24 mouse cellular contexts compared by ENCODE assay signal in genomic region chr12:116601395-116601794, GRCm38 (mm10).
DNase-seq lines count a peak whose midpoint lies in the region; ATAC-seq and TF ChIP-seq lines count a peak whose summit lies in the region.
"Had no signal": no experiment of that assay in that cellular context is flagged by ENCODE, and none has a peak within 500 bp of the region (broad histone marks: within the 10 kb centered on the region; RNA-seq: fewer than 3 reads in every experiment).

No protein-coding gene starts in this region.

- H3K9me3 ChIP-seq in forebrain, postnatal 0 days (ENCODE audit: low read length), result no peaks in the 10 kb centered on the region
- H3K9me3 ChIP-seq in forebrain, embryonic 10.5 days, result no peaks in the 10 kb centered on the region
- H3K9me3 ChIP-seq in MEL (replicated peaks; ENCODE audit: insufficient read depth, low read length), result no peaks in the 10 kb centered on the region

- no peaks in the 10 kb centered on the region for H3K27me3 ChIP-seq in forebrain, postnatal 0 days (ENCODE audit: insufficient read depth, low read length)
- H3K27me3 ChIP-seq in forebrain, embryonic 10.5 days (ENCODE audit: poor library complexity, severe bottlenecking), result no peaks in the 10 kb centered on the region
- H3K27me3 ChIP-seq in MEL (ENCODE audit: control insufficient read depth in 1 of 2, insufficient read depth in 2 of 2, low read length in 2 of 2), result no peaks in the 10 kb centered on the region
- H3K27me3 ChIP-seq: CH12.LX, Patski had no signal

- H3K4me2 ChIP-seq in forebrain, postnatal 0 days (ENCODE audit: low read depth), result no peak overlapping the region

- no peak overlapping the region for H3K4me3 ChIP-seq in forebrain, postnatal 0 days (ENCODE audit: low read depth, low read length)
- H3K4me3 ChIP-seq in forebrain, embryonic 10.5 days, result no peak overlapping the region
- no peak overlapping the region for H3K4me3 ChIP-seq in layer of hippocampus, adult 2 months
- no peak overlapping the region for H3K4me3 ChIP-seq in MEL (ENCODE audit: control insufficient read depth in 1 of 2, insufficient read depth in 1 of 2, low read depth in 2 of 2, low read length in 2 of 2)

- no peak for DNase-seq in forebrain, postnatal 0 days
- no peak for DNase-seq in forebrain, embryonic 10.5 days (ENCODE audit: extremely low spot score, low spot score)
- DNase-seq in heart, adult 11 months, result peak; percentile 57
- DNase-seq in heart, postnatal 14 days, result no peak
- DNase-seq in layer of hippocampus, adult 2 months (ENCODE audit: low spot score in 2 of 2), result no peak
- DNase-seq in layer of hippocampus, adult 9-10 months (ENCODE audit: low spot score), result no peak
- DNase-seq in MEL (ENCODE audit: low read depth, low spot score), result no peak
- no peak for DNase-seq in adrenal gland, adult (ENCODE audit: inconsistent age in 2 of 2, low spot score in 1 of 2)
- DNase-seq: adrenal gland, adult 2 months; adrenal gland, adult 8-10 months; adrenal gland, postnatal 10 days; adrenal gland, postnatal 14 days; adrenal gland, postnatal 25 days; adrenal gland, postnatal 36 days; B cell, adult 2 months; cerebellum, adult 11 months; cerebellum, adult 11-12 months; cerebellum, adult 18-20 months; cerebellum, adult 2 months had no signal

- no peak for TF ChIP-seq CTCF in forebrain, postnatal 0 days (IDR thresholded peaks at IDR 0.05; ENCODE audit: low read depth)
- TF ChIP-seq CTCF in layer of hippocampus, adult 2 months (conservative IDR thresholded peaks at IDR 0.05), result no peak
- no peak for TF ChIP-seq CTCF in MEL (IDR thresholded peaks at IDR 0.05 in 2 of 3, conservative IDR thresholded peaks at IDR 0.05 in 1 of 3; ENCODE audit: control insufficient read depth in 1 of 3, insufficient read depth in 1 of 3, low read depth in 2 of 3, low read length in 3 of 3, poor library complexity in 1 of 3, severe bottlenecking in 1 of 3)

- no peak for ATAC-seq in forebrain, postnatal 0 days
- ATAC-seq: activated CD4-positive, CD25-positive, alpha-beta regulatory T cell, adult 4 months; CD4-positive, CD25-positive, alpha-beta regulatory T cell, adult 4 months; Patski had no signal

- no peak for TF ChIP-seq RAD21 in MEL (IDR thresholded peaks at IDR 0.05; ENCODE audit: low read depth, low read length)

- peaks cover 30% of the 10 kb centered on the region for H3K4me1 ChIP-seq in forebrain, postnatal 0 days (ENCODE audit: insufficient read depth)
- peaks cover 14% of the 10 kb centered on the region for H3K4me1 ChIP-seq in forebrain, embryonic 10.5 days
- H3K4me1 ChIP-seq in MEL (ENCODE audit: control insufficient read depth in 1 of 2, insufficient read depth in 2 of 2, low read length in 2 of 2), result no peaks in the 10 kb centered on the region

- H3K36me3 ChIP-seq in forebrain, postnatal 0 days (ENCODE audit: insufficient read depth), result no peaks in the 10 kb centered on the region
- H3K36me3 ChIP-seq in forebrain, embryonic 10.5 days (replicated peaks), result no peaks in the 10 kb centered on the region
- H3K36me3 ChIP-seq in MEL (ENCODE audit: control insufficient read depth in 1 of 2, insufficient read depth in 2 of 2, low read length in 2 of 2), result no peaks in the 10 kb centered on the region
- H3K36me3 ChIP-seq: G1E had no signal

- no peak for TF ChIP-seq EP300 in MEL (IDR thresholded peaks at IDR 0.05; ENCODE audit: low read depth in 1 of 2, low read length in 2 of 2)

- TF ChIP-seq POLR2A in MEL (IDR thresholded peaks at IDR 0.05; ENCODE audit: control insufficient read depth in 1 of 2, insufficient read depth in 1 of 2, low read depth in 1 of 2, low read length in 2 of 2, poor library complexity in 1 of 2), result no peak

- no peak overlapping the region for H3K9ac ChIP-seq in forebrain, postnatal 0 days
- no peak overlapping the region for H3K9ac ChIP-seq in MEL (ENCODE audit: control insufficient read depth, low read depth, low read length, poor library complexity, severe bottlenecking)

- 84% methylated on average over 3 of the region's 3 CpGs for WGBS in forebrain, postnatal 0 days
- WGBS in forebrain, embryonic 10.5 days, result 93% methylated on average over 3 of the region's 3 CpGs

- H3K27ac ChIP-seq in forebrain, postnatal 0 days (ENCODE audit: low read depth, low read length), result peak overlapping the region; percentile 4; the same call in 1 of the 2 replicates
- no peak overlapping the region for H3K27ac ChIP-seq in forebrain, embryonic 10.5 days
- peak overlapping the region; percentile 39; the same call in 1 of the 2 replicates for H3K27ac ChIP-seq in layer of hippocampus, adult 2 months
- no peak overlapping the region for H3K27ac ChIP-seq in MEL (ENCODE audit: control insufficient read depth, low read depth, low read length)

- intact Hi-C loops in heart, postnatal 14 days (cut with DNase I), result no loop called here

- H3K79me2 ChIP-seq in MEL (ENCODE audit: control insufficient read depth, insufficient read depth, low read length, poor library complexity), result no peaks in the 10 kb centered on the region

TF ChIP-seq in MEL, 35 proteins besides CTCF, POLR2A, EP300 and RAD21:
- TF ChIP-seq GABPA (IDR thresholded peaks at IDR 0.05; ENCODE audit: low read depth, low read length), result no peak
- TF ChIP-seq POLR2AphosphoS5 (IDR thresholded peaks at IDR 0.05; ENCODE audit: borderline replicate concordance, low read depth, low read length), result peak; percentile 83; the same call in 1 of the 2 replicates
- no peak for TF ChIP-seq MYB (IDR thresholded peaks at IDR 0.05; ENCODE audit: low read depth, low read length)
- no peak for TF ChIP-seq NELFE (IDR thresholded peaks at IDR 0.05; ENCODE audit: low read depth, low read length)
- no peak for TF ChIP-seq ZC3H11A (IDR thresholded peaks at IDR 0.05; ENCODE audit: low read depth, low read length)
- no peak for TF ChIP-seq CHD2 (IDR thresholded peaks at IDR 0.05; ENCODE audit: low read length)
TF ChIP-seq in MEL: peak in this region for 1.

Comparison
In these comparisons a context has a peak if more than half of its experiments do, and no peak if none do; other contexts are left out.
1. H3K27ac ChIP-seq: peak in forebrain, postnatal 0 days (single experiment) and layer of hippocampus, adult 2 months (single experiment); none in forebrain, embryonic 10.5 days (single experiment) and MEL (single experiment).